Mouse (Mus musculus) gastrocnemius, postnatal 4 days (tissue): ENCODE data around the gene Olfr872. TPM values are rescaled to one million over a fixed set of nuclear protein-coding genes. Genes with fewer than 3 reads are reported as not detected.
"Not testable (repeated sequence)": the region's sequence is repeated elsewhere in the genome, so short reads cannot be mapped to it uniquely, and the experiment has no call there.

Experiments used
- DNase-seq, 2 experiments: peaks; one replicate each; pipeline ENCODE4 v3.0.0; 2021 to 2022; ENCODE audit warnings: low spot score in 2 of 2, mixed read lengths in 2 of 2
- long read RNA-seq, 2 experiments: library from polyadenylated mRNA; stranded (forward); transcript quantifications; one replicate each; pipeline ENCODE4 v2.0.0; 2021
- total RNA-seq, 2 experiments: library from RNA; stranded (reverse); gene quantifications; 2 replicates each; pipeline ENCODE4 v1.2.3; 2021

The Olfr872 gene
- total RNA-seq: not detected
- long read RNA-seq, experiment 1: 0 reads
- long read RNA-seq, experiment 2: 0 reads

DNA sequence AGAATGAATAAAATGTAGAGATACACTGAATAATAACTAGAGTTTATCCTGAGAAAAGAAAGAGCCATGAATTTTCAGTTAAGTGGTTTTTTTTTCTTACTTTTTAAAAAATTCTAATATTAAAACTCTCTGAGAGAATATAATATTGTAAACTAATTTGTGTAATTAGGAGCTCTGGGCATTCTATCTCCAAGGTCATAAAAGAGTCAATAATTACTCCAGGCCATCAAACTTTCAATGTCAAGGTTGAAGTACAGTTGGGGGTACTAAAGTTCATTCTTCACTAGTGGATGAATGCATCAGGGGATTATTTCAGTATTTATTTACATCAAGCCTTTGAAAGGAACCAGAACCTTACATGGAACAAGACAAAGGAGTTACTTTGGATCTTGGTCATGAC, at the start of gene Olfr872:
TSS of gene Olfr872 (plus strand) at position 301 of the 400 bp plus-strand sequence.
- no peak for DNase-seq

DNA sequence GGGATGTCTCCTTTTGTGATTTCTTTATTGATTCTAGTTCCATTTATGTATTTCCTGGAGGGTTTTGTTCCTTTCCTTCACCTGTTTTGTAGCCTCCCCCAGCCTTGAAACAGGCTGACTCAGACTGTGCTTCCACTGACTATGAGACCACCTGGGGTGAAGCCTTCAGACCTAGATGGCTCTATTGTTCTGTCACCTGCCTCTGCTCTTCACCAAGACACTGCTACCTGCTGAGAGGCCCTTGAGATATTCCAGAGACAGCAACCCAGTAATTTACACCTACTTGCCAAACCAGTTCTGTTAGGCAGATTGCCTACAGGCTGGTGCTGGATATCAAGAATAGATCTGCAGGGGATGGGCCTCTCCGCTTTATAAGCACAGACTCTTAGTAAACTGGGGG, 34.8 kb upstream of the Olfr872 start:
- DNase-seq: no peak

DNA sequence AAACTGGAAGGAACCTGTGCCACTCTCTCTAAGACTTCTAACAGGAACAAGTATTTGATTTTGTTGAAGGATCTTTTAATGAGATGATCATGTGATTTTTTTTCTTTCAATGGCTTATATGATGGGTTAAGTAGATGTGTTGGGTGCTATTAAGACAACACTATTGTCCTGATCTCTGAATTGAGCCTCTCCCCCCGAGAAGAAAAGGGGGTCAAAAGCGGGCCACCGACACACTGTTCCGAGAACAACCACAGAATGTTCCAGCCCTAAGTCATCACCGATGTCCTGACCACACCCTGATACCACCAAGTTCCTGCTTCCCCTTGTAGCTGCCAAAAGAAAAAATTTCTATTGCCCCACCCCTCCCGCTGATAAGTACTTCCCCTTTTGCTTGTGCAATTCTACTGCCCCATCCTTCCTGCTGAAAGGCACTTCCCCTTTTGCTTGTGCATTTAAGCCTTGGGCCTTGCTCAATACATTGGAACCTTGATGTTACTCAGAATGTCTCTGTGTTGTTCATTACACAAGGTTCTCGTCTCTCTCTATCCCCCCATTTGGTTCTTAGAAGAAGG, 33.4 kb upstream of the Olfr872 start:
- DNase-seq: not testable (repeated sequence)

DNA sequence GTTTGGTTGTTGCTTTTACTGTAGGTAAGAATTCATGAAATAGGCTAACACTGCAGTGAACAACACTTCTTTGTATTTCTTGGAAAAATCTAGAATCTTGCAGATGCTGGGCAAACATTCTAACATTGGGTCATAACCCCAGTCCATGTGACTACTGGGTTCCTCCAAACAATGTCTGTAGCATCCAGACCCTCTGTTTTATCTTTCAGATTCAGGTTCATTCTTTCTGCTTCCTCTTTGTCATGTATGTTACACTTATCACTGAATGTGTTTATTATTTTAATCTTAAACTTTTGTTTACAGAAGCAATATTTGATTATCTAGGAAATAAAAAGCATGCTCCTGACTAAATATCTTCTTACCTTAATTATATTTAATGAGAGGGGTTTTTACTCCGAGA, 26.1 kb upstream of the Olfr872 start:
- DNase-seq: no peak

DNA sequence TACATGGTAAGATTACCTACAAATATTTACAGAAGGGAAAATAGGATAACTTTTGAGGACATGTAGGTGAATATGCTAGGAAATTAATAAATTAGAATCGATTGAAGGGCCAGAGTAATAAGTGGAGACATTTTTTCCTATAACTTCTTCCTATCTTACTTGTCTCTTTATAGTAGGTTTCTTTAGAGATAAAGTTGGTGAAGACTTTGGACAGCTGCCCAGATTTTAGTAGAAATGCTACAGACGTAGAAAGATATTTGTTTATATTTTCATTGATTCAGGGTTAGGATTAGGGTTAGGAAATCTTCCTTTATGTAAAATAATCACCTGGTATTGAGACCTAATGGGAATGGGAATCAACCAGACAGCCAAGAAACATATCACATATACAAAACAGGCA, 25.4 kb upstream of the Olfr872 start:
- no peak for DNase-seq

DNA sequence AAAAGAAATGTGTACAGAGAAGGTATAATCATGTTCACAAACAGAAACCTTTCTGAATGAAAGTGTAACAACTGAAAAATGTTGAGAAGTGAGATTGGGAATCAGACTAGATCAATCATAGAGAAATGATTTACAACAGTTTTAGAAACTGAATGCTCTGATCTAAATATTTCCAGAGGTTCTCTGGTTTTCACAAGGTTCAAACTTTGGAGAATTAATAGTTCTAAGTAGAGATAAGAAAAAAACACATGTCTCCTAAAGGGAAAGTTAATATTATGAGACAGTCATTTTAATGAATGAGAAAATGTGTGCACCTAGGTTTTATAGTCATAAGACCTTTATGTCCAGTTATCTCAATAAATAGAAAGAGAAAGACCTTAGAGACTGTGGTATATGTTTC, 25.0 kb upstream of the Olfr872 start, which contains the start of gene Olfr871:
TSS of gene Olfr871 (plus strand) at position 301 of the 400 bp plus-strand sequence.
- no peak for DNase-seq

DNA sequence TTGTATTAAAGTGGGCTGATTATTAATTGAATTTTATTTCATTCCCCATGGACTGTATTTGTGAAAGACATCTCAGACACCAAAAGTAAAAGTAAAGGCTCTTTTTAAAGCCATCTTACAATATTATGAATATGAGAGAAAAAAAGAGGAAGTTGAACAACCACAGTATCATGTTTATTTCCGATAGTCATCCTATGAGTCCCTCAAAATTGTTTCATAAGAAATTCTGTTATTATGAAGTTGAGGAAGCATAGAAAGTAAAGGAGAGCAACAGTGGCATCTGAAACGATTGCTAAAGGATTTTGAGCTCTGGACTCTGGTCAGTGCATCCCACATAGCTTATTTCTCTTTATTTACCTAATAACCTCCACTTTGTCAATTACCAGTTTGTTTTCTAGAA, 459 bp downstream of the Olfr872 start:
- DNase-seq: no peak

DNA sequence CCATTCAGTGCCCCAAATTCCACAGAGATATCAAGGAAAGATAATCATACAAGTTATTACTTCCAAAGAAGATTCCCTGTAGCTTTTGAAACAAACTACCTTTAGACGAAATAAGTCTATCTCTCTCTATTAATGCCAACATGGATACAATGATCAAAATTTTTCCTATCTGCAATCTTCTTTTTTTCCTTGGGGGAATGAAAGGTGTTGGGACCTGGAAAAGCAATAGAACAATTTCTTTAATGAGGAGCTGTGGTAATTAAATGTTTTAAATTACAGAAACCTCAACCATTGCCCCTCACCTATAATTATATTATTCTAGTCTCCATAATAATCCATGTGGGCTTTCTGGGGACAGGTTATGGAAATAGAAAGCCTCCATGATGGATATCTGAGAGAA, 45.1 kb downstream of the Olfr872 start, which contains the start of gene Olfr39:
TSS of gene Olfr39 (plus strand) at position 301 of the 400 bp plus-strand sequence.
- DNase-seq: no peak

DNA sequence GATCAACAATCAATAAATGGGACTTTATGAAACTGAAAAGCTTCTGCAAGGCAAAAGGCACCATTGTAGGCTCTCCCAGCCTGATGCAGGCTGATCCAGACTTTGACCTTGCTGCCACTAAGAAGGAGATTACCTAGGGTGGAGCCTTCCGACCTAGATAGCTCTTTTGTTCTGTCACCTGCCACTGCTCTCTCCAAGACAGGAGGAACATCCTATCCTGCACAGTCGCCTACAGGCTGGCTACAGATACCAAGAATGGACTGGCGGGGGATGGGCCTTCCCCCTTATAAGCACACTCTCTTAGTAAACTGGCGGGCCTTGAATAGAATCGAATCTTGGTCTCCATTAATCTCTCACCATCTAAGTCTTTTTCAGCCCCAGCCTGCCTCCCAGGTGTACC, 58.6 kb downstream of the Olfr872 start:
- DNase-seq: not testable (repeated sequence)

DNA sequence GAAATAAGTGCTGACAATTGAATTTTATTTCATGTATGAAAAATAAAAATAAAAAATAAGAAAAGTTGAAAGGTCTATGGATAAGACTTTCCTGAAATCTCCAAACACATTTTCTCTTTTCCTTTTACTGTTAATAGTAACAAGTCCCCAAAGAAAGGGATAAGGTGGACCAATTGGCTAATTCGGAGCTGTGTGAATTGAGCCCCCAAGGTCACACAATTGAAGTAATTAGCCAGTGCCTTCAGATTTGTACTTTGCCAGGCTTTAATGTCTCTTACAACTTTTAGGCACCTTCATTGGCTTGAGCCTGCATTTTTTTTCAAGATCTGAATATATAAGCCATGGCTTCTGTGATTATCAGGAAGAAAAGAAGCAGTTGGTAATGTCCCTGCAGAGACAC, 61.3 kb downstream of the Olfr872 start, which contains the start of gene Olfr873:
TSS of gene Olfr873 (plus strand) at position 301 of the 400 bp plus-strand sequence.
- DNase-seq: no peak

Other genes starting within 250 kb of the Olfr872 start
- not detected for gene Olfr866, start 209.1 kb upstream of the Olfr872 start, total RNA-seq
- not detected for gene Olfr867, start 179.6 kb upstream of the Olfr872 start, total RNA-seq
- gene Olfr868, start 138.5 kb upstream of the Olfr872 start, total RNA-seq: not detected
- not detected for gene Olfr869, start 108.1 kb upstream of the Olfr872 start, total RNA-seq
- gene Olfr870, start 63.1 kb upstream of the Olfr872 start, total RNA-seq: not detected
- not detected for gene Olfr871, start 24.9 kb upstream of the Olfr872 start, total RNA-seq
- gene Olfr39, start 45.2 kb downstream of the Olfr872 start, total RNA-seq: not detected
- gene Olfr873, start 61.4 kb downstream of the Olfr872 start, total RNA-seq: not detected
- under 1 TPM in 1 of 2 experiments, not detected in 1; 0.27 TPM for gene Olfr18, start 99.0 kb downstream of the Olfr872 start, total RNA-seq
- gene Zfp560, start 148.1 kb downstream of the Olfr872 start, total RNA-seq: 10 to 100 TPM in 1 of 2 experiments, 1 to 10 TPM in 1; 9.5 to 14.1 TPM
- gene Zfp26, start 223.0 kb downstream of the Olfr872 start, total RNA-seq: 10 to 100 TPM; 19.5 to 23.2 TPM